Mouse (Mus musculus): ENCODE results near the gene Olfr935. TPM values are rescaled to one million over a fixed set of nuclear protein-coding genes. Genes with fewer than 3 reads are reported as not detected.
A peak's percentile ranks its signal among the peaks of the same experiment; 100 is the strongest.

Olfr935 gene
- polyA plus RNA-seq, 1 experiment = not detected

GRCm38 (mm10) chr9:38953401-38954123 is 45.9 kb downstream of the Olfr935 start:
- Histone ChIP-seq H3K36me3 (ENCODE audit: control insufficient read depth, insufficient read depth) (no peaks in the 10 kb centered on the region), H3K79me2 (ENCODE audit: control insufficient read depth, insufficient read depth) (no peaks in the 10 kb centered on the region), H3K27me3 (ENCODE audit: control insufficient read depth, insufficient read depth, insufficient read length) (no peaks in the 10 kb centered on the region), H3ac (ENCODE audit: control insufficient read depth, insufficient read length) (no peak overlapping the region), H3K4me2 (ENCODE audit: low read depth) (peak overlapping the region; percentile 73), H3K4me3 (peak overlapping the region; percentile 8)
- no peak for TF ChIP-seq MAX (IDR thresholded peaks at IDR 0.05; ENCODE audit: low read depth)
- TF ChIP-seq USF1 (IDR thresholded peaks at IDR 0.05; ENCODE audit: low read depth) = no peak
- TF ChIP-seq E2F4 (IDR thresholded peaks at IDR 0.05; ENCODE audit: insufficient read depth) = no peak
- no peak for TF ChIP-seq MYOG (IDR thresholded peaks at IDR 0.05; ENCODE audit: control insufficient read depth in 1 of 3, insufficient read depth in 1 of 3, insufficient read length in 2 of 3, low read depth in 2 of 3)
- 0 out of 2 replicates have a peak, but pooled peaks have one; percentile 12 for TF ChIP-seq CEBPB (IDR thresholded peaks at IDR 0.05; ENCODE audit: insufficient read depth, poor library complexity, severe bottlenecking)
- no peak for TF ChIP-seq SRF (IDR thresholded peaks at IDR 0.05; ENCODE audit: control insufficient read depth, insufficient read length, low read depth)

Other genes starting within 250 kb of the Olfr935 start
- not detected for gene Olfr920, start 247.4 kb downstream of the Olfr935 start, polyA plus RNA-seq (2012; fragmentation: generic; extraction: Trizol)
- not detected for gene Olfr921, start 226.6 kb downstream of the Olfr935 start, polyA plus RNA-seq (2012; fragmentation: generic; extraction: Trizol)
- gene Olfr922, start 185.1 kb downstream of the Olfr935 start, polyA plus RNA-seq (2012; fragmentation: generic; extraction: Trizol) = not detected
- not detected for gene Olfr923, start 173.1 kb downstream of the Olfr935 start, polyA plus RNA-seq (2012; fragmentation: generic; extraction: Trizol)
- gene Olfr924, start 155.2 kb downstream of the Olfr935 start, polyA plus RNA-seq (2012; fragmentation: generic; extraction: Trizol) = not detected
- not detected for gene Olfr26, start 144.6 kb downstream of the Olfr935 start, polyA plus RNA-seq (2012; fragmentation: generic; extraction: Trizol)
- not detected for gene Olfr926, start 122.6 kb downstream of the Olfr935 start, polyA plus RNA-seq (2012; fragmentation: generic; extraction: Trizol)
- gene Olfr930, start 69.9 kb downstream of the Olfr935 start, polyA plus RNA-seq (2012; fragmentation: generic; extraction: Trizol) = not detected
- gene Olfr933, start 27.4 kb downstream of the Olfr935 start, polyA plus RNA-seq (2012; fragmentation: generic; extraction: Trizol) = not detected
- not detected for gene Olfr934, start 11.4 kb downstream of the Olfr935 start, polyA plus RNA-seq (2012; fragmentation: generic; extraction: Trizol)
- not detected for gene Olfr146, start 23.7 kb upstream of the Olfr935 start, polyA plus RNA-seq (2012; fragmentation: generic; extraction: Trizol)
- gene Olfr937, start 65.3 kb upstream of the Olfr935 start, polyA plus RNA-seq (2012; fragmentation: generic; extraction: Trizol) = not detected
- gene Olfr938, start 79.2 kb upstream of the Olfr935 start, polyA plus RNA-seq (2012; fragmentation: generic; extraction: Trizol) = not detected
- not detected for gene Olfr27, start 128.4 kb upstream of the Olfr935 start, polyA plus RNA-seq (2012; fragmentation: generic; extraction: Trizol)
- not detected for gene Olfr943, start 166.6 kb upstream of the Olfr935 start, polyA plus RNA-seq (2012; fragmentation: generic; extraction: Trizol)
- not detected for gene Olfr944, start 202.2 kb upstream of the Olfr935 start, polyA plus RNA-seq (2012; fragmentation: generic; extraction: Trizol)

All from myocyte (in vitro differentiated cells).